Mouse (Mus musculus) embryonic fibroblast, embryonic 13.5 days (primary cell): ENCODE data around the gene Stub1.

Source experiments
- CTCF ChIP-seq: IDR thresholded peaks from 2 replicates; pipeline ENCODE4 v1.5.1; 2011; ENCODE audit warnings: mild to moderate bottlenecking, control low read depth, low read length, moderate library complexity, borderline replicate concordance; ENCODE audit not compliant: insufficient read depth
- POLR2A ChIP-seq: IDR thresholded peaks from 2 replicates; pipeline ENCODE4 v1.6.1; 2011; ENCODE audit warnings: low read depth, mild to moderate bottlenecking, control low read depth, low read length, moderate library complexity

DNA sequence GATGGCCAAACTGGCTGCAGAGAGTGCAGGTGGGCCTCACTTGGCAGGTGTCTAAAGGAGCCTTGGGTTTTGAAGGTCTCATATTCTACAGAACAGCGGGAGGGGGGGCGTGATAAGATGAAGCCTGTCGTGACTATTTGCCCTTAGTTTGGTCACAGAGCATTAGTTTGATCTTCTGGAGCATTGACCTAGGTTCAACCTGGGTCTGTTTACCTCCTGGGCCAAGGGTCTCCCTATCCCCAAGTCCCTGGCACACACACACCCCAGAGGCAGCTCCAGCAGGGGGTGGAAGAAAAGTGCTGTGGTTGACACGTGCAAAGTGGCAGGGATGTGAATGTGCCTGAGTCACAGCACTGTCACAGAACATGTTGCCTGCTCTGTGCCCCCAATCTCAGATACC is 22.3 kb downstream of the Stub1 start:
- TF ChIP-seq CTCF (no peak), POLR2A (no peak)
